Mouse (Mus musculus) ES-CJ7 (cell line): ENCODE measurements around the gene Vps29.
A peak's percentile ranks its signal among the peaks of the same experiment; 100 is the strongest.

Experiments used
- DNase-seq: peaks from one replicate; pipeline ENCODE4 v3.0.0; 2011; ENCODE audit warnings: low read depth, low spot score

Vps29 gene

DNA sequence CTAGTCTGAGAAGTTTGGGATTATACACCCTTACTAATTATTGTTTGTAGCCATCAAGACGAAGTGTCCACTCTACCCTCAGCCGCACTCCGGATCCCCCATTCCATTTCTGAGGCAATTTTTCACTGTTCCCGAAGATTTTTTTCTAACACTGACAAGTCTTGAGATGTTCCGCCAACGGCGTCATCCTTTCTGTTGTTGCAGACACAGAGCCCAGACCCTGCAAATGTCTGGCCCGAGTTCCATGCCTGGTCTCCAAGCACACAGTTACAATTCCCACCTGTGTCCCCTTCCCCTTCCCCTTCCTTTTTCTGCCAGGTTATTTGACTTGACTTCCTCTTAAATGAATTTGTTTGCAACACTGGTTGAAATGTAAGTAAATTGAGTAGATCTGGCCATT, 45.7 kb downstream of the Vps29 start:
- DNase-seq = no peak

DNA sequence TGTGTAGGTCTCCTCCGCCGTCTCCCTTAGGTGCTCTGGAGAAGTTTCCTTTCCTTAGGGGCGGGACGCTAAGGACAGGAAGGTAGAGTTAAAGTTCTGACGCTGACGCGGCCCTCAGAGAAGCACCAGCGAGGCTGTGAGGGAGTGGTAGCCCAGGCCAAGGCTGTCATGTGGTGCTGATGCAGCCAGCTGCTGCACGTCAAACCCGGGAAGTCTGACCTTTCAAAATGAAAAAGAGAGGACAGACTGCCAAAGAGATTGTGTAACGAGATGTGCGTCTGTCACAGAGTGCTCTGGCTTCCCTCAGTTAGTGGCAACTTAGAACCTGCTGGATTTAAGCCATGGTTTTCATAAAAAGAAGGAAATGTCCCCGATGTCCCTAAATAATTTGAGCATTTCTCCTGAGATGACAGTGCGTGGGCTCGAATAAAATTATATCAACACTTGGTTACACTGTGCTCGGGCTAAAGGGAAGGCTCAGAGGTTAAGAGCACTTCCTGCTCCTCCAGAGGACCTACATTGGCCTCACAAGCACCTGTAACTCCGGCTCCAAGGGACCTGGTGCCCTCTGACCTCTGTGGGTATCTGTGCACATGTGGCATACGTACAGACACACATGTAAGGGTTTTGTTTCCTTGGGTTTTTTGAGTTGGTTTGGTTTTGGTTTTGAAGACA, 46.6 kb downstream of the Vps29 start:
- DNase-seq = no peak

DNA sequence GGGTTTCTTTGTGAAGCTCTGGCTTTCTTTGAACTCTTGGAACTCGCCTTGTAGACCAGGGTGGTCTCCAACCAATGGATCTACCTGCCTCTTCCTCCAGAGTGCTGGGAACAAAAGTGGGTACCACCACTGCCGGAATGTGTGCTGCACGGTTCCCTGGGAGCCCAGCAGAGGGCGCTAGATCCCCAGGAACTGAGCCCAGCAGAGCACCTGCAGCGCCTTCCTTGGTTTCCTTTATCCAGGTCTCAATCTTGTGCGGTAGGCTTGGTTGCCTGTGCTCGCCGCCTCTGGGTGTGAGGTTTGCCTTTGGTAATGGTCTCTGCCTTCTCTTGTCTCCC, 47.1 kb downstream of the Vps29 start:
- DNase-seq = peak; percentile 74

DNA sequence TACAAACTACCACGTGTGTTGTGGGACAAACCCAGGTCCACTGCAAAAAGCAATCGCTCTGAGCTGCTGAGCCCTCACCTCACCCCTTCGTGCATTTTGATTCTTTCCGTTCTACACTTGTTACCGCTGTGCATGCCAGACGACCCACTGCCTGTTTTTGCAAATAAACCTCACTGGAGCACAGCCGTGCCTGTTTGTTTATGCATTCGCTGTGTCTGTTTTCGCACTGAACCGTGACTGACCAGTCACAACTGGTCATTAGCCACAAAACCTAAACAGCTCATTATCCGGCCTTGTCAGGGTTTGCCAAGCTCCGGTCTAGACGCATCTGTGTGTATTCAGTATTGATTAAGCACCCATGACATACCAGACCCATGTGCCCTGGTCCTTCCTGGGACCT, 48.0 kb downstream of the Vps29 start:
- DNase-seq = no peak

DNA sequence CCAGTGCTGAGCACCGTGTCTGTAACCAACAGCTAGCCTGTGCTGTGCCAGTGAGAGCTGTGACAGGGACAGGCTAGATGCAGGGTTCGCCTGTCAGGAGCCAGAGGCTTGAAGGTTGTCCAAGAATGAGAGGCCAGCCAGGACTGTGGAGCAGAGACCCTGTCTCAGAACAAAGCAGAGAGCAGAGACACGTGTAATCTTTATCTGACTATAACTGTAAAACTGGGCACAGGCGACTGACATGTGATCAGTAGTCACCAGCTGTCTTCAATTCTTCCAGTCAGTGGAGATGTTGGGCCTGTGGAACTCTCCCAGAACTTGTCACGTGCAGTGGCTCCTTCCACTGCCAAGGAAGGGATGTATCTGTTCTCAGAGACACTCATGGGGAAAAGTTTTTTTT, 48.6 kb downstream of the Vps29 start:
- DNase-seq = no peak

DNA sequence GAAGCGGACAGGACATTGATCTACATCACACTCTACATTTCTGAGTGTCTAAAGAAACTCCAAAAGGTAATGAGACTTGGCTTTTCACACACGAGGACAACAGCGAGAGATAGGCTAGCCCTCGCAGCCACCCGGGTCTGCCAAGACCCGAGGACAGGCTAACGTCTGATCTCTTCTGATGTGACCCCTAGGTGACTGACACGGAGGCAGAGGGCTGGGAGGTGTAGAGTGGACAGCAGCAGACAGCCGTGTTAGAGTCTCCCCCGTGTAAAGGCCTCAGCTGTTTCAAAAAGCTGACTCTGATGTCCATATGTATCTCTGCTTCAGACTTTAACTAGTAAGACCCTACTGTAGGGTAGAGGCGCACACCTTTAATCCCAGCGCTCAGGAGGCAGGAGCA, 49.2 kb downstream of the Vps29 start:
- DNase-seq = no peak

DNA sequence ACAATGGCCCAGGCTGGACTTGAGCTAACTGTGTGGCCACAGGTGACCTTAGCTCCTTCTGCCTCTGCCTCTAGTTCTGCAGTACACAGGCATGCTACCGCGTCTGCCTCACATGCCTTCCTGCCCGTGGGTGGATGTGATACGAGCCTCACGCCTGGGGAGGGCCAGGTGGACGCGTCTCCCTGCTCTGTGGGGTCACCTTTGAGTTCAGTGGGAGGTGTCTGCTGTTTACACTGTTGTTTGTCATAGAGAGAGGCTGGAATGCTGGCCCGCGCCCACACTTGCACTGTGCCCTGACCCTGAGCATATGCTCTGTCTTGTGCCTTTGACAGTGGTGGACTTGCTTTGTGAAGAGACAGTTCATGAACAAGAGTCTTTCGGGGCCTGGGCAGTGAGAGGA, 51.4 kb downstream of the Vps29 start:
- DNase-seq = no peak

DNA sequence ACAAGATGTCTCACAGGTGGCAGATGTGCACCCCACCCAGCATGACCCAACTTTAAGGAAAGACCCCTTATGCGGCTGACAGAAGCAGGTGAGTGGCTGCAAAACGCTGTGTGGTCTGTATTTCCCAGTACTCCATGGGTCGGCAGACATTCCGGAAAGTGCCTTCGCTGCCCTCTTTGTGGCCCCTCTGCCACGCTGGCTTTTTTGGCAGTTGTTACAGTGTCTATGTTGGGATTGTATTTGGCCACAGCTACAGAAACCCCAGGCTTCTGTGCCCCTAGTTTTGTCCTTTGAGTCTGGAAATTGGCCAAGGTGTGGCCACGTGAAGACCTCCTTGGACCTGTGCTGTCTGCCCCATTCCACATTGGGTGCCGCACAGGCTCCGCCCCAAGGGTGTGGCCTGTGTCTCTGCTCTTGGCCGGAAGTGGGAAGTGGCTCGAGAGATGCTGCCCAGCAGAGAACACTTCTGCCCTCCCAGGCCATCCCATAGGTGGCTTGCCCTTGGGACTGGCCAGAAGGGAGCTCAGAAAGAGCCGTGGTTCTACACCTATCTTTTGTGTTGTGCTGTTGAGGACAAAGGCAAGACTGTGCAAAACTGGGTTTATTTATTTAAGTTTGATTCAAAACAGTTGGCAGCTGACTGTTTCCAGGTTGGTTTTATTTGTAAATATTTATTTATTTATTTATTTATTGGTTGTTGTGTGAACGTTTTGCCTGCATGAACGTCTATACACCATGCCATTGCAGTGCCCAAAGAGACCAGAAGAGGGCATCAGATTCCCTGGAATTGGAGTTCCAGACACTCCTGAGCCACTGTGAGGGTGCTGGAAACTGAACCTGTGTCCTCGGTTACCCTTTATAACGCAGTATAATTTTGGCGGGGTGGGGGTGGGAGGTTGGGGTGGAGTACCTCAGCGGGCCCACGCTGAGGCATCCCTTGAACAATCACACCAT, 55.8 kb downstream of the Vps29 start:
- DNase-seq = peak; percentile 68

DNA sequence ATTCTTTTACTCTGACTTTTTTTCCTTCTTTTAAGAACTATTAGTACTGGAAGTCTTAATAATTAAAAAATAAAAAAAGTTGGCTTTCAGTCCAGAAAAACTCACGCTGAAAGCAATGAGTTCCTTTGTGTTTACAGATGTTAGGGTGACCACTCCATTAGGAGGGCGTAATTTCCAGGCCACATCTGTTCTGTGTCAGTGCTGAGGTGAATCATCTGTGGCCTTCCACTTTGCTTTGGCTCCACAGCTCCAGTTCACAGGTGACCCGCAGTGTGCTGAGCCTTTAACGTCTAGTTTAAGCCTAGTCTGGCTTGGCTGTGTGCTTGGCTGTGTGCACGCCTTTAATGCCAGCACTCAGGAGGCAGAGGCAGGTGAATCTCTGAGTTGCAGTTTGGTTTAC, 57.7 kb downstream of the Vps29 start:
- DNase-seq = no peak

DNA sequence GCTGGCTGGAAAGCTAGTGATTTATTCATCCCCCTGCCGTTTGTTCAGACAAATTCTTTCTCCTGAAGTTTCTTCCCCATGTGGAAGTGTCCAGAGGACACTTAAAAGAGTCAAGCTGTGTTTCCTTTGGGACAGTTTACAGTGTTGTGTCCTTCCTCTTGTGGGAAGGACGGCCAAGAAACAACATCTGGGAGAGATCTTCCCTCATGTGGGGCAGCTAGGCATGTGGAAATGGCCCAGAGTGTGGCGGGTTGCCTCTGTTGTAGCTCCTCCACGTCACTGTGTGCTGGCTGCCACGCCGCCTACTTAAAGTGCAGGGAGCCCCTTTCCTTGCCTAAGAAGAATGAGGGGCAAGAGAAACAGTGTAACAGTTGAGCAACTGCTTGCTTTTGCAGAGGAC, 58.7 kb downstream of the Vps29 start:
- DNase-seq = no peak

DNA sequence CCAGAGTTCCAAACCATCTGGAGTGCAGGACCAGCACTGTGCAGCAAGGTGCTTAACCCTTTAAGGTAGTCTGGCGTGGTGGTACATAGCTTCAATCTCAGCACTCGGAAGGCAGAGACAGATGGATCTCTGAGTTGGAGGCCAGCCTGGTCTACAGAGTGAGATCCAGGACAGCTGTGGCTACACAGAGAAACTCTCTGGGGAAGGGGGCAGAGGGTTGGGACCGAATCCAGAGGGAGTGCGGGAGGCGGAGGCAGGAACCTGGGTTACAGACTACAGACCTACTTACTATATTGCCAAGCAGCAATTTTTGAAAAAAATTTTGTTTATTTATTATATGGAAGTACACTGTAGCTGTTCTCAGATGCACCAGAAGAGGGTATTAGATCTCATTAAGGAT, 60.2 kb downstream of the Vps29 start:
- DNase-seq = no peak
